Mouse (Mus musculus): ENCODE results near the gene Dnaja4.

The Dnaja4 gene

DNA sequence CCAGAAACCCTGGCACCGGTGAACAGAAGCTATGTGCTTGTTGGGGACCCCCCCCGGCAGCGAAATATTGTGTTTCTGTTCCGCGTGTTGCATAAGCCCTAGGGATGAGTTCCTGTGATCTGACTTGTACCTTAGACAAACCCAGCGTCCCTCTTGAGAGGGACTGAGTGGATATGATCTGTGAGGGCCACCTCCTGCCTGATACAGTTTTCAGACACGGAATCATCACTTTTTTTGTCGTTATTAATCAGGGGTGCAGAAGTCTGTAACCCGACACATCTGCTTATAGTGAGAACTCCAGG, 1.5 kb downstream of the Dnaja4 start:
- no peak for DNase-seq

DNA sequence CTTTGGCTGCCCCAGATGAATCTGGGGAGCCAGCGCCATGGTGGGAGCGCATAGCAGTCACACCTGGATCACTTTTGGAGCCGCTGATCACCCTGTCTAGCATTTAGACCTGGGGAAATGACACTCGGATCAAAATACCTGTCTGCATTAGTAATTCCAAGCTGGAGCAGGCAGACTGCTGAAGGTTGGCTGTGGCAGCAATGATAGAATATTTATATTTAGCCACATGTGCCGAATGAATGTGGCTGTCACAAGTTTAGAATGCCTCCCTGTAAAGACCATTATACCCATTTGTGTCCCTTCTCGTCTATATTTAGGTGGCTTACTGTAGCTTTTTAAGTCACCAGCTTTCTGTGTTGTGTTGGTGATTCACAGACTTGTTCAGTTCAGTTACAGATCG, 2.1 kb downstream of the Dnaja4 start:
- no peak for DNase-seq

DNA sequence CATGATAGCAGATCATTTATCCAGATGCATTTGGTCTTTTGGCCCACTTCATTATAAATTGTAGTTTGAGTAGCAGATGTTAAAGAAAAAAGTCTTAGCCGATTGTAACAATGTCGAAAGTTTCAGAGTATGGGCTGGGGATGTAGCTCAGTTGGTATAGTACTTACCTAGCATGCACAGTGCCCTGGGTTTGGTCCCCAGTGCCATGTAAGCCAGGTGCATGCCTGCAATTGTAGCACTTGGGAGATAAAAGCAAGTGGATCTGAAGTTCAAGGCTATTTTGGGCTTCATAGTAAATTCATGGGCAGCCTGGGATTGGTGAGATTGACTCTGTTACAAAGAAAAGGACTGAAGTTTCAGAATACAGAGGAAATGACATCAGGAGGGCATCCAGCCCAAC, 3.9 kb downstream of the Dnaja4 start:
- no peak for DNase-seq

DNA sequence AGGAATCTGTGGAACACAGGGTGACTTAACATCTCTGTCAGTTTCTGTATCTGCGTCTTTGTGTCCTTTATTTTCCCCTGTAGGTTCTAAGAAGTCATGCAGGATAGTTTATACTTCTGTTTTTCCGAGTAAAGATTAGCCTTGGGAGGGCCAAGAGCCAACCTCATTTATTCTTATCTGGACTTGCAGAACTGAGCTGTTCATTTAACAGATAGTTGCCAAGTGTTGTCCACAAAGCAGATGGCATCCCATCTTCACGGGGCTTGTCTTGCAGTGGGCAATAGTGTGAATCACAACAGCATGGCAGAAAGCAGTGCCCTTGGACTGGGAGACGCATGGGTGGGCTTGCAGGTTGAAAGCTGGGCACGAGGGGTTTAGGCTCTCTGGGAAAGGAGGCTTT, 5.7 kb downstream of the Dnaja4 start:
- DNase-seq = no peak

DNA sequence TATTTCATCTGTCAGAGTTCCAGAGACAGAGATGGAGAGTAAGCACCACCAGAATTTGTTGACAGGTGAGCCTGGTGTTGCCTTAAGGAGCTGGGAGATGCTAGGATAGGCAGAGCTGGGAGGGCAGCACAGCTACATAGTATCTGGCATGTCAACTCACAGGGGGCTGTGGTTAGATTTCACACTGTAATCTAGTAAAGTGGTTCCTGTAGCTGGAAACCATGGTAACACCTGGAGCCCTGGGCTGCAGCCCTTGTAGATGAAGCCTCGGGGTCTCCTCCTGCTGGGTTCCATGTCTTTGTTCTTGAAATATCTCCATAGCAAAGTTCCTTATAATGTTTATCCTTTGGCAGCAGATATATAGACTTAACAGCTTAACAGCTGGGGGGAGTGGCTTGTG, 6.9 kb downstream of the Dnaja4 start:
- no peak for DNase-seq

DNA sequence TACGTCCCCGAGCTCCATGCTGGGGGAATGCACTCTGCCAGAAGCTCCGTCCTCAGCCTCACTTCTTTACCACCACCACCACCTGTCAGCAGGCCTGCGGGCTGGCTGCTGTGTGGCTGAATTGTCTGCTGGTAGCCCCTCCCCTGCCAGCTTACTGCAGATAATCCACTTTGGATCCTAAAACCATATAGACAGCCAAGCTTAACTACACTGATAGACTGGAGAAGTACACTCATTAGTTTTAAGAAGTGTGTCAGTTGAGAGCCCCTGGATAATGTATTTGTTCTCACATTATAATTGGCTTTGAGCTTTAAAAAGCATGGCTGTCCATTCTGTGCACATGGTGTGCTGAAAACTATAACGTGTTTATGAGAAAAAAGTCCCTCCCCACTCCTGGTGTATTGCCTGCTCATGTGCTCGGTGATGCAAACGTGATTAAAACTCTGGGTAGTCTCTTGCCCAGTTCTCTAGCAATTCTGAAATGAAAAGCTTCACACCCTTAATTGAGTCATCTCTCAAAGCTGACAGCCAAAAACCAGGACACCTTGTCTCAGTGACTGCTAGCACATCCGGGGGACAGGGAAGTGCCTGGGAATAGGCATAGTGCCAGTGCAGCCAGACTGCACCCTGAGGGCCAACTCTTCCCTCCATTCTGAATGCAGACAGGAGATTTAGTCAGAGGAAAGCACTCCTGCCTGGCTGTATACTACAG, 8.8 kb downstream of the Dnaja4 start:
- DNase-seq = peak; percentile 32

DNA sequence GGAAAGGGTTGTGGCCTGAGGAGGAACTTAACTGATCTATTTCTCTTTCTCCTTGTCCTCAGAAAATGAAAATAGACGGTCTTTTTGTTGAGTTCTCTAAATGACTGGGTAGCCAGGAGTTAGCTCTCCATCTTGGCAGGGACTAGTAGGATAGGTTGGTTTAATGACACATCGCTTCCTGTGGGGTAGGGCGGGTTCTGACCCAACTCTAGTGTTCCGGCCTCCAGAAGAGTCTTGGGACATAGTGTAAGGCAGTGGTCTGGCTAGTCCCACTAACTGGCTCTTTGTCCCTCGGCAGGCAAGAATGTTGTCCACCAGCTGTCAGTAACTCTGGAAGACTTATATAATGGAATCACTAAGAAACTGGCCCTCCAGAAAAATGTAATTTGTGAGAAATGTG, 9.4 kb downstream of the Dnaja4 start:
- DNase-seq = no peak

DNA sequence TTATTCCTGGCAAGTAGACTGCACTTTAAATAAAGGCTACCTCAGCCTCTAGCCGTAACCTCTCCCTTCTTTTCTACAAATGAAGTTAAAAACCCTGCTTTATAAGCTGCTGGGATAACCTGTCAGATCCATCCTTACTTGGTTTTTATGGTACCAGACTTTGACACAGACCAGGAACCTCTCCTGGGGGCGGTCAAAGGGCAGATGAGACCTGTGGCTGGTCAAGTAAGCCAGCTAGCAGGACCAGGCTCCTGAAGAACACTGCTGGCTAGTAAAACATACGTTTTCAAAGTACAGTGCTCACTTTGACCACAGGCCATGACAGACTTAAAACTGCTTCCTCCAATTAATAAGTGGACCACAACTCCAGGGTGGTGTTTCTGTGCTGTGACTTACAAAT, 17.1 kb downstream of the Dnaja4 start:
- DNase-seq = no peak

DNA sequence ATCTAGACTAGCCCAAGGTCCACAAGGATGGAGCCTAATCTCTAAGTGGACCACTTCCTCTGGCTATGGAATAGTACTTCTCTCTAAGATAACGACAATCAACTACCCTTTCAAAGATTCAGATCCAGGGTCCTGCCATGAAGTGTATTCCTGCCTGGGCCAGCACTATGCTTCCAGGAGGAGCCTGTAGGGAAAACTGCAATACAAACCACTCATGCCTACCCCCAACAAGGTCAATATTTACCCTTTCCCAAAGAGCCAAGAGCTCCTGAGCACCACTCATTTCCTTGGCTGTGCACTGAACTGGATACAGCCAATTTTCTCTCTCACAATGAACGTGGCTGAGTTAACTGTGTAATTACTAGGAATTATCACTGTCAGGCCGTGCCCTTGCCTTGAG, 18.9 kb downstream of the Dnaja4 start:
- DNase-seq = no peak

DNA sequence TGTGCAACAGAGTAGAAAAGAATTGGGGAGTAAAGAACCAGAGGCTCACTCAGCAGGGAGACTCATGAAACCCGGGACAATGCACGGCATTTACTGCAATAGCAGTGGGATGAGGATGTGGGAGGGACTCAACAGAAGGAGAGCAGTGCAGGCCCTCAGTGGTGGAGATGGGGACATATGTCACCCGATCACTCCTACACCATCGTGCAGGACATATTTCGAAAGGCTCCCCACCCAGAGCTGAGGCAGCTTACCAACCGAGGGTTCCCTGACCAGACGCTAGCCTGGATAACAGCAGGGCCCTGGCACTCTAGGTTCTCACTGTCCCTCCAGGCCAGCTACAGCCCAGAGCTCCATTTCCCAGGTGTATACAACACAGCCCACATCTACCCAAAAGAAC, 23.5 kb downstream of the Dnaja4 start:
- DNase-seq = no peak

DNA sequence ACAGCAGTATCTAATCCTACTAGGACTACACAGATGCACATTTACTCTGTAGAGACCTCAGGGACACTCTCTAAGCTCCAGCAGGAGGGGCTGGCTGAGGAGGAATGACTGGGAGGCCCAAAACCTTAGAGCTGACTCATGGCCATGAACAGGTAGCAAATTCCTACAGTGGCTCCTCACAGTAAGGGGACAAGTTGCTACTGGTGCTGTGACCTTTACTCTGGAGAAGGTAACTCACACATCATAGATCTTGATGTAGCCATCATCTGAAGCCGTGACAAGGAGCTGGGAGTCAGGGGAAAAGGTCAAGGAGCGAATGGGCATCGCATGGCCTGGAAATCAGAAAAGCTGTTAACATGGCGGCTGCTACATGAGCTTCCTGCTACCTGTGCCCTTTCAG, 23.9 kb downstream of the Dnaja4 start:
- DNase-seq = no peak

DNA sequence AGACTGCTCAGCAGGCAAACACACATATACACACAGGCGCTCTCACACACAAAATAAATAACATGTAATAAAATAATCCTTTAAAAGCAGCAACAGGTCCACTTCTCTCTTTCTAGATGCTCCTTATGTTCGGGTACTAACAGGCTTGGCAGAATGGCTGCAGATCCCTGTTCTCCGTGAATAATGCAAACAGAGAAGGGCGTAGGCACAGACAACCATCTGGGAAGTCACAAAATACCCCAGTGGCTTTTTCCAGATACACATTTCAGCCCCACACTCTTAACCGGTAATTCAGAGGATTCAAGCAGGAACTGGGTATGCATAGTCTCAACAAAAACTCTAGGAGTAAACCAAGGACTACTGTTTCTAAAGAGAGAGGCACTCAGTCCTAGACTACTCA, 27.6 kb downstream of the Dnaja4 start:
- DNase-seq = no peak

DNA sequence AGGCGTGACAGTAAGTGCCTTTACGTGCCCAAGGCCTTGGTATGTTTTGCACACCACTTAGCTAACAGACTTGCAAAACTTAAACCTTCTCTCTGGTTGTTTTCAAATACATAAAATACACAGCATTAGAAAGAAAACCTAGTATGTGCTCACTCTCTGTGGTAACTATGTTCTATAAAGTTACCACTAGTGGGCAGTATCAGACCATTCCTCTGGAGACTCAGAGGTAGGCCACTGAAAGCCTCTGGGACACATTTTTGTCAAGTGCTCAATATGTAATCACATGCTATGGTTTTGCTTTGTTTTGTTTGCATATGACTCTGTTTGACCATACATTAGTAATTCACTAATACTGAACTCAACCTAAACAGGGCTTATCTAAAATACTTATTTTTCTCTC, 33.4 kb downstream of the Dnaja4 start:
- DNase-seq = no peak

DNA sequence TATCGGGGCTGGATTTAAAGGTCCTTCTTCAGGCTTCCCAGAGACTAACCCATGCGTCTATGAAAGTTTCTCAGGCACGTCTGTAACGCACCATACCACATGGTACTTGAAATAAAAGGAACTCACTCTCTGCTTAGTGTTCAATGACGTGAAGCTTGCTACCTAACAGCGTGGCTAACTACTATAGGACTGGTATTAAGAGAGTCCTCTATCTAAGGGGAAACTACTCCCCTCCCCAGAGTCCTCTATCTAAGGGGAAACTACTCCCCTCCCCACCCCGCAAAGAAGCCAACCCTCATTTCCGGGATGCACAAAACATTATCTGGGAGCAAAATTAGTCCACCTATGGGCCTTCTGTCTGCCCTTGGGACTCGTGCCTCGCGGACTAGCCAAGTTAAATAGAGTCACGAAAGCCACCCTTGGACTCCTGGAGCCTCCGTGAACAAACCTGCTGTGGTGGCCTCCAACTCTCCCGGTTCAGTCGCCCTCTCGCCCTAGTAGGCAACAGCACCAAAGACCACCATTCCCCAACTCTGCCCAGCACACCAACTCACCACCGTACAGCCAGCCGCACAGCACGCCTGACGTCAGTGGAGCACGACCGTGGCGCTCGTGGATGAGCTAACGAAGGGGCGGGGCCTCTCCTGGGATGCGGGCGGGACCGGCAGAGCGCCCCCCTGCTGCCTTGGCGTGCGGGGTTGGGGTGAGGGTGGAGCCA, 35.4 kb downstream of the Dnaja4 start, which contains the start of gene Wdr61:
Gene Wdr61, minus strand, starts transcription at position 599 of the 718 bp plus-strand sequence.
- DNase-seq = peak; percentile 95

DNA sequence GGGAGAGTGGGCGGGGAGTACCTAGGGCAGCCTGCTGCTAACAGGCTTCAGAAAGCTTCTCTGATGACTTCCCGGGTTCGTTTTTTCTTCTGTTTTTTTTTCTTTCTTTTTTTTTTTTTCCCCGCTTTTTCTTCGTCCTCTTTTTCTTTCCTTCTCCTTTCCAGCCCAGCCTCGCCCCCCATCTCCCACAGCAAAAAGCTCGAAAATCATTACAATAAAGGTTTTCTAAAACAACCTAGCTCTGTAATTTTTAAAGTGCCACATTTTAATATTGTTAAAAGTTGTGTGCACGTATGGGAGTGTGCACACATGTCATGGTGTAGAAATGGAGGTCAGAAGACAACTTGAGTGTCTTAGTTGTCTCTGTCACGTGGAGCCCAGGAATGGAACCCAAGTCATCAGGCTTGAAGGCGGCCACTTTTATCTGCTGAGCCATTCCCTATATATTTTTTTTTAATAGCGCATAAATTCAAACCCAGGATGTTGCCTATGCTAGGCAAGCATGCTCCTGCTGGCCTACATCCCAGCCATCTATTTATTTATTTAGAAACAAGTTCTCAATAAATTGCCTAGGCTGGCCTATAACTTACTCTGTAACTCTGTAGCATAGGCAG, 36.1 kb downstream of the Dnaja4 start:
- DNase-seq = no peak

DNA sequence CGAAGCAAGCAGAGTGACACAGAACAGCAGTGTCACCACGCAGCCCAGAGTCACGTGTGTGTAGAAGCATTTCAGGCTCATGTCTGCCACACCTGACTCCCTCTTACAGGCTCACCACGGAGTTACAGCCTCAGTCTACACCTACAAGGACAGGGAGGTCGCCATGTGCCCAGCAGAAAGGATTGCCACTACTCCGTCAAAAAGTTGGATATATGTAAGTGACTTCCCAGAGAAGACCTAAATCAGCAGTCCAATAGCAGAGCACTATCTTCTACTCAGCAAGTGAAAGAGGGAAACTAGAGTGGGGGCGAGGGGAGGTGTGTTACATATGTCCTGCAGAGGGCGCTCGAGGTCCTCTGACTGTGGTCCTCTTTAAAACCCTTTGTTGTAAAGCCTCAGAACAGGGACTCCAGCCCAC, 37.6 kb downstream of the Dnaja4 start:
- peak; percentile 11 for DNase-seq

DNA sequence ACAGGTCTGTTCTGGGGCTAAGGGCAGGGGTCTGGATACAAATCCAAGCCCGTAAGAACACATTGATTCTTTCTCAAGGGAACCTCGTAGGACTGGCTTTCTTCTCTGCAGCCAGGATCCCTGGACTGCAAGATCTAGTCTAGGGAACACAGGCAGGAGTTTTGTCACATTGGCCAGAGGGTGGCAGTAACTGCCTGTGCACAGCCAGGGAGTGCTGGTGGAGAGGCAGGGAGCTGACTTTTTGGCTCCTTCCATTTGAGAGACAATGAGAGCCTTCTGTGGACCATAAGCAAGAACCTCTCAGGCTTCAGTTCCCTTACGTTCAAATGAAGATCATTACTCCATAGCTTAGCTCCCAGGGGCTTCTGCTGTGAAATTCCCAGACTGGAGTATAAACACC, 39.7 kb downstream of the Dnaja4 start:
- no peak for DNase-seq

DNA sequence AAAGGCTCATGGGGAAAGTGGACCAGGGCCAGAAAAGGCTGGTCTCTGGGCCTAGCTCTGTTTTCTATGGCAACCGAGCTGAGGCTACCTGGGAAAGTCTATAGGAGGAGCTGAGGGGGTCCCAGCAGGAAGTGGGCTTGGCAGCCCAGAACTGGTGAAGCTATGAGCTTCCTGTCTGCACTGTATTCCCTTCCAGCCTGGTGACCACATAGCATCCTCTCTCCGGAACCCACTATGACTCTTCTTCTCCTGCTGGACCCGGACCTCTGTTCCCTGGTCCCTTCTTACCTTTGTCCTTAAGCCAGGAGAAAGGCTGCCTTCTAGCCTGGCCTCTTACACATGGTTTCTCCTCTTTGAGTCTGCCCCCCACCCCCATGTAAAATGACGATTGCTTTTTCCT, 45.2 kb downstream of the Dnaja4 start:
- no peak for DNase-seq

DNA sequence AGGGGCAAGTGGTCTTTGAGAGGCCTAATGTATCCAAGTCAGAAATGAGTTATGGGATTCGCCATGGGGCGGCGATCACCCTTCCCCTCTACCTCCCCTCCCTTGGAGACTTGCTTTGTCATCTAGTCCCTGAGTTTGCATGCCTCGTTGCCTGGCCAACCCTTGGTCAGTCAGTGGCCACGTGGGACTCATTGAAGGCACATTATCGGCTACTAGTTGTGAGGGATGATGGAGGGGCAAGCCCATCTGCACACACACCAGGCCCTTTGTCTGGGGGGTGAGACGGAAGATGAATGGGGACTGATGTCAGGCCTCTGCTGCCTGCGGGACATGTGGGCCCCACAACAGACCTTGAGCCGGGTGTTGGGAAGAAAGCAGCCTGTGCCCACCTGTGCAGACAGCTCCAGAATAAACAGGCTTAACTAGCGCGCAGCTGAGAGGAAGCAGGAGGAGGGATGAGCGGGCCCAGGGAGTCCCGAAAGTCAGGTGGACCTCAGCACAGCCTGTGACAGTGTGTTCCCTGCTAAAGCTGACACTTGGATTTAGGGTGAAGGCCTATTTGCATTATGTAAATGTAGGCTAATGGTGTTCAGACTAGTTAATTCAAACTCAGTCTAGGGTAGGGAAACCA, 47.2 kb downstream of the Dnaja4 start:
- DNase-seq = no peak

DNA sequence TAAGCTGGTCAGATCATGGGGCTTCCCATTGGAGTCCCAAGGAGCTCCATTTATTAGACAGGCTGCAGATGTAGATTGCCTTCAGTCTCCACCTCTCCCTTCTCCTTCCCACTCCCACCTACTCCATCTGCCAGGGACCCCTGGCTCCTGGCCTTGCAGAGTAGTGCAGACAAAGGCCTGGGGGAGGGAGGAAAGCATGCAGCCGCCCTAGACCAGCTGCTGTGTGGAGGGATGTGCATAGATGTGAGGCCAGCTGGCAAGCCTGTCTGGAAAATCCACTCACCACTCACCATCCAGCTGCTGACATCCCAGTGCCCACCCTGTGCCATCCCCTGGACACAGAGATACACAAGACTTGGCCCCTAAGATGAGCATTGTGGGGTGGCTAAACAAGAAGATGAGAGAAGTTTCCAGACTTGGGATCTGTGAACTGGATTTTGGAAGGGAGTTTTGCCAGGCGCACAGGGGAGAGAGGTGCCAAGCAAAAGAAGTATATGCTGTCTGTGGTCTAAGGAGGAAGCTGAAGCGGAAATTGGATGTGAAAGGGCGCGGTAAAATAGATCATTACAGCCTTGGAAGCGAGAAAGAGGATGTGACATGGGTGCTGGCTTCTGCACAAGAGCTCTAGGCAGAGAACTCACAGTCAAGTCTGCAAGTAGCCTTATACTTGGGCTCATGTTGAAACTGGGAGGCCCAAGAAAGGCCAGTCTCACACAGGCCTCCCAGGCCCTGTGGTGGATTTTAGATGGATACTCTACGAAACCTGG, 51.7 kb downstream of the Dnaja4 start:
- DNase-seq = no peak

DNA sequence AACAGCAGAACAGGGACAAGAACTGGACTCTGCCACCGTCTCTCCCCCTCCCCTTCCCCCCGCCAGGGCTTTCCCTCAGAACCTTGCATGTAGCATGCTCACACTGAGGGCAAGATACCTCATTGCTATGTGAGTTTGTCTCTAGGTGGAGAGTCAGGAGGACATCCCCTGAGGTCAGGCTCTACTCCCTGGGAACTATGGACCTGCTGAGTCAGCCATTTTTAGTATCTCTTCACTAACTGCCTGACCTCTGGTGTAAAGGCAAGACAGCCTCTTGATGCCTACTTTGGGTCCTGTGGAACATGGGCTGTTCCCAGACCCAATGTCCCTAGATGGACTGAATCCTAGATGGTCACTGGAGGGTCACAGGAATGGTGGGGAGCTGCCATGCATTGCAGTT, 53.0 kb downstream of the Dnaja4 start:
- no peak for DNase-seq

DNA sequence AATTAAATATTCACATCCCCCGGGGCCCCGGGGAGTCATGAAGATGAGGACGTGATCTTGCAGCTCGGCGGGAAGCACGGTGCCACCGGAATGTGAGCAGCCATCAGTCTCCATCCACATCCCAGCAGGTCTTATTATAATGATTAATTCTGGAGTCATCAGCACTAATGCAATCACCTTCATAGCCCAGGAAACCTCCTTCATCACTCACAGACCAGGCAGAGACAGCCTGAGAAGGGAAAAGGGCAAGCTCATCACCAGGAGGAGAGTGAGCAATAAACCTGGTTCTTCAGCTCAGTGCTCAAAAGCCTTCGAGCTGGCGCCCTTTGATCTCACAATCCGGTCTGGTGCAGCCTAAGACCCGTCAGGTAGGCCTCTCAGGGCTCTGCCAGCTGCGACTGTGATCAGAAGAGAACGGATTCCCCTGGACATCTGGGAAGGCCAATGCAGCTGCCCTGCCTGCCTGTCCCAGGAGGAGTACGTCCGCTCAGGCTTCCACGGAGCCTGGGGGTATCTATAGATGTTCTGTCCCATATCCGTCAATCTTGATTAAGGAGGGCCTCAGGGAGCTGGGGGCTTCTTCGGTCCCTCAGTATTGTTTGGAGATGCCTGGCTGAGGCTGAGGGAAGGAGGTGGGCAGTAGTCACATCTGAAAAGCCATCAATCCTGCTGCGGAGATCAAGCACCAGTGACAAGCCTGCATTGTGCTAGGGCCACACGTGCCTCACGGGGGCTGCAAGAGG, 53.7 kb downstream of the Dnaja4 start:
- no peak for DNase-seq

DNA sequence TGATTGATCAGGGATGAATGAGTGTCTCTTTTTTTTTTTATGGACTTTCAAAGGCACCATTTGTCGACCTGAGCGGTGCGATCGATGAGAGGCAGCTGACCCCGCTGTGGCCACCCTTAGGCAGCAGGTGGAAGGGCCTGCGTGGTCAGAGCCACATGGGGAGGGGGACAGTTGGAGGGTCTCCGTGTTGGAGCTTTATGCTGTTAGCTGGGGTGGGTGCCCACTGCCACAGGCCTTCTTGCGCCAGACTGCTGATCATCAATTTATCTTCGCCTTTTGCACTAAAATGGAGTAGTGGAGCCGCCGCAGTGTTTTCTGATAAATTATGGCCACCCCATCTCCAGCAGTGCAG, 54.2 kb downstream of the Dnaja4 start:
- no peak for DNase-seq

All from cerebellum, adult 11-12 months (tissue).